Mouse (Mus musculus) cerebellum, adult 2 months (tissue): ENCODE measurements at regions not wholly inside any gene's neighbourhood (a gene's known extent, or its start where the extent isn't known, plus 50 kb on each side); places are given as distances from the start of the nearest gene placed in this dataset.

Experiments
- CTCF ChIP-seq: fragments of 200-500 bp; IDR thresholded peaks from 2 replicates; pipeline ENCODE4 v1.5.1; 2011; ENCODE audit warnings: low read depth, mild to moderate bottlenecking, control low read depth, low read length, moderate library complexity, borderline replicate concordance; ENCODE audit not compliant: insufficient read depth
- POLR2A ChIP-seq: fragments of 200-500 bp; IDR thresholded peaks from 2 replicates; pipeline ENCODE4 v1.6.1; 2011; ENCODE audit warnings: low read length, control low read depth, borderline replicate concordance; ENCODE audit not compliant: insufficient read depth

DNA sequence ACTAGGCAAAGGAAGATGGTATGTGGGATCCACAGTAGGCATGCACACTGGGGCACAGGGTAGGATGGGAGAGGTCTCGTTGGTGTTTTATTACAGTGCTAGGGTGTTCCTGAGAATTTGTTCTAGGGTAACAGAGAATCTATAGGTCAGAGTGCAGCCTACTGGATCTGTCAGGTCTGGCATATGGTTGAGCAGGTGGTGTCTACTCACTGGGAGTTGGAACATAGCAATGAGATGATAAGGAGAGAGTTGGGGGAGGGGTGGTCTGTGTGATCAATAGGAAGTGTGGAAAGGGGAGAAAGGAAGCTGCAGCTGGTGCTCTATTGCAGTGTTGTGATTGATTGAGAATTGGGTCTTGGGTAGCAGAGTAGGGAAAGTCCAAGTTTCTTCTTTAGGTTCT lies 681.5 kb downstream of the Ankrd7 start:
- TF ChIP-seq POLR2A (no peak), CTCF (no peak)
